Mouse (Mus musculus) hindbrain, embryonic 11.5 days (tissue): ENCODE data around the gene Ing2. TPM values are rescaled to one million over a fixed set of nuclear protein-coding genes. Genes with fewer than 3 reads are reported as not detected.

ENCODE experiments used
- ATAC-seq: fragments of 200-750 bp; cut with Nextera tagmentation; 2 replicates; pipeline ENCODE4 v1.8.0; 2017; ENCODE audit warnings: mild to moderate bottlenecking, moderate TSS enrichment, moderate library complexity; ENCODE audit not compliant: low FRiP score
- DNase-seq: peaks from one replicate; pipeline ENCODE4 v3.0.0-alpha.2; 2015; ENCODE audit warnings: low spot score
- H3K27ac ChIP-seq: fragments of 300-500 bp; sonication (generic); 2 replicates; pipeline ENCODE4 v1.5.1; 2014; ENCODE audit warnings: mild to moderate bottlenecking, low read depth, low read length
- H3K27me3 ChIP-seq: fragments of 300-500 bp; sonication (generic); 2 replicates; pipeline ENCODE4 v1.6.1; 2014; ENCODE audit warnings: mild to moderate bottlenecking, low read length, moderate library complexity, mixed read lengths; ENCODE audit not compliant: control insufficient read depth, insufficient read depth
- H3K36me3 ChIP-seq: fragments of 300-500 bp; sonication (generic); 2 replicates; pipeline ENCODE4 v1.6.1; 2014; ENCODE audit warnings: mild to moderate bottlenecking, low read length, moderate library complexity, mixed read lengths; ENCODE audit not compliant: control insufficient read depth, insufficient read depth
- H3K4me1 ChIP-seq: fragments of 300-500 bp; sonication (generic); replicated peaks from 2 replicates; pipeline ENCODE4 v1.6.1; 2014; ENCODE audit warnings: low read length, mixed read lengths; ENCODE audit not compliant: control insufficient read depth, insufficient read depth
- H3K4me2 ChIP-seq: fragments of 300-500 bp; sonication (generic); replicated peaks from 2 replicates; pipeline ENCODE4 v1.6.1; 2014; ENCODE audit warnings: mild to moderate bottlenecking, low read depth, low read length
- H3K4me3 ChIP-seq: fragments of 300-500 bp; sonication (generic); 2 replicates; pipeline ENCODE4 v1.5.1; 2014; ENCODE audit warnings: low read depth, low read length
- H3K9ac ChIP-seq: fragments of 300-500 bp; sonication (generic); 2 replicates; pipeline ENCODE4 v1.6.1; 2014; ENCODE audit warnings: low read depth, low read length
- H3K9me3 ChIP-seq: fragments of 300-500 bp; sonication (generic); 2 replicates; pipeline ENCODE4 v1.6.1; 2016; ENCODE audit warnings: low read length; ENCODE audit not compliant: control insufficient read depth
- WGBS: fragments of 180-500 bp; shearing (Covaris S2); extraction: QIAGEN DNeasy Blood & Tissue Kit; methylation state at CpG from one replicate; pipeline ENCODE4 v1.1.7; 2014; 5-methylcytosine and 5-hydroxymethylcytosine counted together
- polyA plus RNA-seq: library from polyadenylated mRNA; unstranded; fragments of >200 nt; fragmentation: Nextera tagmentation; extraction: Ambion mirVana; gene quantifications from 2 replicates; pipeline ENCODE4 v1.2.1, GENCODE M21; 2014

The Ing2 gene
- polyA plus RNA-seq, 1 experiment from 2014 or later = 13.3 TPM

DNA sequence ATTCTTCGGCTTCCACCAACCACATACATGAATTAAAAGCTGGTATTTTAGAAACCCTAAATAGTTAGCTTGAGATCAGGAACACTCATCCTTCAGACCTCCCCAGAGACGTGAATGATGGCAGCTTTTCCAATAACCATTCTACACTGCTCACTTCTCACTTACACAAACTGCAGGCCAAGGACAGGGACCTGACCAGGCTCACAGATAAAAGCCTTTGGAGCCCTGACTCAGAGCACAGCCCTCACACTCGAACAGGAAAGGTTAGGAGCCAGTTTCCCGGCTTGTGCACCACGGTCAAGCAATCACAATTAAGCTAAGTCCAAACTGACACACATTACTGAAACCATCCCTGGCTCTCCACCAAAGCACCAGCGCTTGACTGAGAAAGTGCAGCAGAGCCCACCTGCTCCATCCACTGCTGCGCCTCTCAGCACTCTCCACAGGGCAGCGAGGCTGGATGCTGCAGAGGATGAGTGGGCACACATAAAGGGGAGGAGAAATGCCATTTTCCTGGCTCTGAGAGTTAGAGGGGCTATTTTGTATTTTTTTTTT is 11.0 kb downstream of the Ing2 start:
- H3K4me1 ChIP-seq = no peaks in the 10 kb centered on the region
- 83% methylated on average over 8 of the region's 8 CpGs for WGBS
- no peaks in the 10 kb centered on the region for H3K9me3 ChIP-seq
- ATAC-seq = no peak
- no peak overlapping the region for H3K4me2 ChIP-seq
- no peak overlapping the region for H3K9ac ChIP-seq
- no peak overlapping the region for H3K4me3 ChIP-seq
- no peaks in the 10 kb centered on the region; the same call in 1 of the 2 replicates for H3K36me3 ChIP-seq
- H3K27me3 ChIP-seq = no peaks in the 10 kb centered on the region
- no peak for DNase-seq
- H3K27ac ChIP-seq = no peak overlapping the region

DNA sequence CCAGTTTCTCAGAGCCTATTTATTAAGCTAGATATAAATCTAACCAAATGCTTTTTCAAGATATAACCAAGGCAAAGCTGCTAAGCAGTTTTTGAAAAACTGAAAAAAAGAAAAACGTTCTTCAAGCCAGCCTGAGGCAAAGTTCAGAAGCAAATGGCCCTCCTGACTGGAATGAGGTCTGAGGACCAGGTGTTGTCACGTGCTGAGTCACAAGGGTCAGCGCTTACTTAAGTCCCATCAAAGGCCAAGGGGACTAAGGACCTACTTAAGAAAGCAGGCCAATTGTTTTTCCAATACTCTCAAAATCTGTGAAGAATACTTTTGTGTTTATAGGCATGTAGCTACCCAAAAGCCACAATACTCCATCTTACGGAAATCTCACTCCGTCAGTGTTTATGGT is 12.2 kb downstream of the Ing2 start:
- DNase-seq = no peak
- no peaks in the 10 kb centered on the region for H3K9me3 ChIP-seq
- no peak overlapping the region for H3K27ac ChIP-seq
- no peak overlapping the region for H3K4me2 ChIP-seq
- no peaks in the 10 kb centered on the region; the same call in 1 of the 2 replicates for H3K36me3 ChIP-seq
- ATAC-seq = no peak
- 88% methylated on average over 5 of the region's 5 CpGs for WGBS
- no peaks in the 10 kb centered on the region for H3K27me3 ChIP-seq
- no peak overlapping the region for H3K4me3 ChIP-seq
- H3K4me1 ChIP-seq = no peaks in the 10 kb centered on the region
- no peak overlapping the region for H3K9ac ChIP-seq

GRCm38 (mm10) chr8:47662716-47663115 is 12.6 kb downstream of the Ing2 start:
- Histone ChIP-seq H3K4me2 (no peak overlapping the region), H3K4me3 (no peak overlapping the region), H3K4me1 (no peaks in the 10 kb centered on the region), H3K9ac (no peak overlapping the region), H3K36me3 (no peaks in the 10 kb centered on the region; the same call in 1 of the 2 replicates), H3K27me3 (no peaks in the 10 kb centered on the region), H3K27ac (no peak overlapping the region), H3K9me3 (no peaks in the 10 kb centered on the region)
- 94% methylated on average over 5 of the region's 5 CpGs for WGBS
- no peak for ATAC-seq
- DNase-seq = no peak

GRCm38 (mm10) chr8:47660394-47660793 is 15.0 kb downstream of the Ing2 start:
- Histone ChIP-seq H3K9me3 (no peaks in the 10 kb centered on the region), H3K4me2 (no peak overlapping the region), H3K27me3 (no peaks in the 10 kb centered on the region), H3K4me3 (no peak overlapping the region), H3K9ac (no peak overlapping the region), H3K36me3 (no peaks in the 10 kb centered on the region), H3K27ac (no peak overlapping the region), H3K4me1 (no peaks in the 10 kb centered on the region)
- 90% methylated on average over 7 of the region's 7 CpGs for WGBS
- no peak for DNase-seq
- ATAC-seq = no peak

DNA sequence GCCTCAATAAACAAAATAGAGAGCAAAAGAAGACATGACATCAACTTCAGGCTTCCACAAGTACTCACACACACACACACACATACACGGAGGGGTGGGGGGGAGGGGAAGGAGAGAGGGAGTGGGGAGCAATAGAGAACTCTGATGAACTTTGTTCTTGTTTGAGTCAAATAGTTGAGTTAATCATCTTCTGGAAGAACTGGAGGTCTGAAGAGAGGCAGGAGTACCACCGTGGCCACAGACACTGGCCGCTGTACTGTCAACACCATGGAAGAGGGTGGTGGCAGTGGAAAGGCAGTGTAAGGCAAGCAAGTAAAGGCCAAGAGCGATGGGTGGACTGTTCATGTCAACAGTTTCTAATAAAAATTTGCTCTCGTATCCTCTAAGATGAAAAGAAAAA is 15.9 kb downstream of the Ing2 start:
- no peaks in the 10 kb centered on the region for H3K27me3 ChIP-seq
- H3K9me3 ChIP-seq = no peaks in the 10 kb centered on the region
- H3K4me2 ChIP-seq = no peak overlapping the region
- H3K4me3 ChIP-seq = no peak overlapping the region
- H3K27ac ChIP-seq = no peak overlapping the region
- H3K9ac ChIP-seq = no peak overlapping the region
- no peak for DNase-seq
- no peak for ATAC-seq
- WGBS = 94% methylated on average over 4 of the region's 5 CpGs
- H3K4me1 ChIP-seq = no peaks in the 10 kb centered on the region
- H3K36me3 ChIP-seq = no peaks in the 10 kb centered on the region

DNA sequence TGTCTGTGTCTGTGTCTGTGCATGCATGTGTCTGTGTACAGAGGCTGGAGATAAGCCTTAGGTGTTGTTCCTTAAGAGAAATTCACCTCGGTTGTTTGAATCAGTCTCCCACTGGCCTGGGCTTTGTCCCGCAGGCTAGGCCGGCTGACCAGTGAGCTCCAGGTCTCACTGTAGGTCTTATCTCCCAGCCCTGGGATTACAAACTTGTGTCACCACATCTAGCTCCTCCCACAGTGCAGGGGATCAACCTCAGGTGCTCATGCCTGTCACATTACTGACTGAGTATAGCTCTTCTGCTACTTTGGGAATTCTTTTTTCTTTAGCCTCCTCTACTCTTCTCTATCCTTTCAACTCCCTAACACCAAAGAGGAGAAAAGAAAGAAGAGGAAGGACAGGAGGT is 20.9 kb downstream of the Ing2 start:
- Histone ChIP-seq H3K4me2 (no peak overlapping the region), H3K9ac (no peak overlapping the region), H3K4me1 (no peaks in the 10 kb centered on the region), H3K27ac (no peak overlapping the region), H3K27me3 (no peaks in the 10 kb centered on the region), H3K9me3 (no peaks in the 10 kb centered on the region), H3K4me3 (no peak overlapping the region), H3K36me3 (no peaks in the 10 kb centered on the region)
- DNase-seq (no peak), ATAC-seq (no peak)
- WGBS = 70% methylated on average over 3 of the region's 3 CpGs

DNA sequence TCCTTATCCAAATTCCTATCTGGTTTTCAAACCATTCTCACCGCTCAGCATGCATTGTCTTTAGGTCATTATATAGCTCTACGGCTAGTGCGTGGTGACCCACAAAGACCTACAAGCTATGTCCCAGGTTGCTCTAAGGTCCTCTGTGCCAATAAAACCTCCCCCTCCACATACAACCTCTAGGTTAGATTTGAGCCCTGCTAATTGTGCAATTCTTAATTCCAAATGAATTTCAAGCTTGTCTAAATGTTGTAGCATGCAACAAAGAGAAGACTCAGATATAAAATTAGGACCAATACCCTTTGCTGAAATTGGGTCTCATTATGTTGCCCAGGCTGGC is 22.6 kb downstream of the Ing2 start:
- ATAC-seq (no peak), DNase-seq (no peak)
- Histone ChIP-seq H3K4me2 (no peak overlapping the region), H3K9me3 (no peaks in the 10 kb centered on the region), H3K27ac (no peak overlapping the region), H3K27me3 (no peaks in the 10 kb centered on the region), H3K4me3 (no peak overlapping the region), H3K4me1 (no peaks in the 10 kb centered on the region), H3K36me3 (no peaks in the 10 kb centered on the region), H3K9ac (no peak overlapping the region)
- 90% methylated on average over 3 of the region's 3 CpGs for WGBS

DNA sequence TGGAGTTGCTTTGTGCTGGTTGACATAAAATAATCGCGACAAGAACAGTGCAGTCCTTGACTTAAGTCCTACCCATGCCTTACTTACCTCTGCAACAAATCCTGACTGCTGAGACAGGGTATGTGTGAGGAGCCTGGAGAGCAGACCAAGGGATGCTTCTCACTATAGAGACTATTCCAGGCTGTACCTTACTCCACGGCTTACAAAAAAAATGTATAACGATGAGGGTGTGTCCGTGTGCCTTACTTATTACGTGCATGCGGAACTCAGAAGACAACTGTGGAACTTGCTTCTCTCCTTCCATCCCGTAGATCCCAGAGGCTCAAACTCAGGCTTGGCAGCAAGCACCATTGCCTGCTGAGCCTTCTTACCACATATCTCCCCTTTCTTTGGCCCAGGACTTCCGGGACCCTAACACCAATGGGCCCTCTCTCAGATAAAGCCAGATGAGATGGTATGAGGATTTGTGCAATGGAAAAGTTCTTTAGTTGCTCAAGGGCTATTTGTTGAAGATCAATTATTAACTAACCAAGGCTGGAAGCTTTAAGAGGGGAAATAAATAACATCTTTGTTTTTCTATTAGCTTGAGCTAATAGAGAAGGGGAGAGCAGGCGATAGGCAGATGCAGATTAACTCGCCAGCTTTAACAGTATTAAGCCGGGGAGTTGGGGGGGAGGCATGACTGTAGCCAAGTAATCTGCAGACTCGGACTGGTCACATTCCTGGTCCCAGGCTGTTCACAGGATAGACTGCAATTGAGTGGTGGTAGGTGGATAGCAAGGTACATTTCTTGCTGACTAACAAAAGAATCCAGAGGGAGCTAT is 23.2 kb downstream of the Ing2 start:
- no peaks in the 10 kb centered on the region for H3K9me3 ChIP-seq
- H3K4me1 ChIP-seq = no peaks in the 10 kb centered on the region
- DNase-seq (no peak), ATAC-seq (no peak)
- H3K9ac ChIP-seq = no peak overlapping the region
- H3K27ac ChIP-seq = no peak overlapping the region
- H3K27me3 ChIP-seq = no peaks in the 10 kb centered on the region
- no peak overlapping the region for H3K4me3 ChIP-seq
- H3K4me2 ChIP-seq = no peak overlapping the region
- WGBS = 86% methylated on average over 13 of the region's 13 CpGs
- no peaks in the 10 kb centered on the region for H3K36me3 ChIP-seq

GRCm38 (mm10) chr8:47650853-47651252 is 24.5 kb downstream of the Ing2 start:
- Histone ChIP-seq H3K27me3 (no peaks in the 10 kb centered on the region), H3K9me3 (no peaks in the 10 kb centered on the region), H3K27ac (no peak overlapping the region), H3K36me3 (no peaks in the 10 kb centered on the region), H3K4me1 (no peaks in the 10 kb centered on the region), H3K4me2 (no peak overlapping the region), H3K9ac (no peak overlapping the region), H3K4me3 (no peak overlapping the region)
- DNase-seq (no peak), ATAC-seq (no peak)
- 66% methylated on average over 4 of the region's 4 CpGs for WGBS
